Mouse (Mus musculus): Measurements from ENCODE around the gene Pspc1. TPM values are rescaled to one million over a fixed set of nuclear protein-coding genes. Genes with fewer than 3 reads are reported as not detected.
"Not testable (repeated sequence)": the region's sequence is repeated elsewhere in the genome, so short reads cannot be mapped to it uniquely, and the experiment has no call there.

The Pspc1 gene
- polyA plus RNA-seq, 1 experiment from 2014 or later = 44.7 TPM

DNA sequence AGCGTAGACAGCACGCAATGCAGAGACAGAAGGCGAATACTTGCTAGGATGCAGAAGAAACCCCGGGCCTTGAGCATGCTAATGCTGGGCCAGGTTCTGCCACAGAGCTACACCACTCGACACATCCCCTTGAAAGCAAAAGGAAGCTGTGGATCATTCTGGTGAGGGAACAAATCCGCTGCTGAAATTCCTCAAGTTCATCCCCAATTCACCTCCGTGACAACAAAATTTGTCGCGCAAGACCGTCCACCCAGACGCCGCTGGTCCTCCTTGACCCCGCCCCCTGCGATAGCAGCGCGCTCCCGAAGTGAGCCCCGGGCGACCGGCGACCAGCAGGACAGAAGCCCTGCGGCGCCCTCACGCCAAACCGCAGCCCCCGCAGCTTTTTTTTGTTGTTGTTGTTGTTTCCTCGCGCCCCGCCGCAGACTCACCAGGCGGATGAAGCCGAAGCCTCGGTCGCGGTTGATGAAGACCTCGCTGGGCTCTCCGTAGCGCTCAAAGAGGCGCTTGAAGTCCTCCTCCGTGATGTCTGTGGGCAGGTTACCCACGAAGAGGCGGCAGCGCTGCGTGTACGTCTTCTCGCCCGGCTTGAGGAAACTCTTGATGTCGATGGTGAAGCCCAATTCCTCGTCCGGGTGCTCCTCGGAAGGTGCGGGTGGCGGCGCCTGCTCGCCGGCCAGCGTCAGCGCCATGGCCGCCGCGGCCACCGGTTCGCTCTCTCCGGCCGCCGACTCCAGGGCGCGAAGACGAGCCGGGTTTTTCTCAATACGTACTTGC lies 568 bp downstream of the Pspc1 start:
- Histone ChIP-seq H3K4me3 (peak overlapping the region; percentile 79), H3K27me3 (no peaks in the 10 kb centered on the region), H3K9me3 (no peaks in the 10 kb centered on the region), H3K9ac (replicated peaks) (peak overlapping the region; percentile 82), H3K36me3 (no peaks in the 10 kb centered on the region; the same call in 1 of the 2 replicates), H3K27ac (replicated peaks) (peak overlapping the region; percentile 96), H3K4me1 (peaks cover 29% of the 10 kb centered on the region), H3K4me2 (replicated peaks) (peak overlapping the region; percentile 77)
- WGBS = under 1% methylated on average over 71 of the region's 71 CpGs
- ATAC-seq (replicated peaks) = peak; percentile 35

DNA sequence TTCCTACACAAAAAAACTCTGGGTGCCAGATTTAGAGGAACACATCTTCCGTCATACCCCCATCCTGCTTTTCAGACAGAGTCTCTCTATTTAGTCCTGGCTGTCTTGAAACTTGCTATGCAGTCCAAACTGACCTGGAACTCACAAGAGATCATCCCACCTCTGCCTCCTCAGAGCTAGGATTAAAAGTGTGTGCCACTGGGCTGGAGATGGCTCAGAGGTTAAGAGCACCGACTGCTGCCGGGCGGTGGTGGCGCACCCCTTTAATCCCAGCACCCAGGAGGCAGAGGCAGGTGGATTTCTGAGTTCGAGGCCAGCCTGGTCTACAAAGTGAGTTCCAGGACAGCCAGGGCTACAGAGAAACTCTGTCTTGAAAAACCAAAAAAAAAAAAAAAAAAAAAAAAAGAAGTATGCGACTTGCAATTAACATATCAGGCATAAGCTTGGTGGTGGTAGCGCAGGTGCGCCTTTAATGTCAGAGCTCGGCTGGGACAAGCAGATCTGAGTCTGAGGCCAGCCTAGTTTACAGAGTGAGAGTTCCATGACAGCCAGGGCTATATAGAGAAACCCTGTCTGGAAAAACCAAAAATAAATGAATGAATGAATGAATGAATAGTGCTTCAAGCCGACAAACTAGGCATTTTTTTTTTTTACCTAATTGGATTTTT lies 1.4 kb downstream of the Pspc1 start:
- WGBS = 25% methylated on average over 11 of the region's 11 CpGs
- Histone ChIP-seq H3K4me1 (peaks cover 29% of the 10 kb centered on the region), H3K4me2 (replicated peaks) (peak overlapping the region; percentile 77), H3K4me3 (peak overlapping the region; percentile 79), H3K36me3 (peaks cover 5% of the 10 kb centered on the region), H3K9me3 (no peaks in the 10 kb centered on the region), H3K27me3 (no peaks in the 10 kb centered on the region), H3K9ac (replicated peaks) (peak overlapping the region; percentile 82), H3K27ac (replicated peaks) (peak overlapping the region; percentile 96; the same call in 1 of the 2 replicates)
- ATAC-seq (replicated peaks) = no peak

DNA sequence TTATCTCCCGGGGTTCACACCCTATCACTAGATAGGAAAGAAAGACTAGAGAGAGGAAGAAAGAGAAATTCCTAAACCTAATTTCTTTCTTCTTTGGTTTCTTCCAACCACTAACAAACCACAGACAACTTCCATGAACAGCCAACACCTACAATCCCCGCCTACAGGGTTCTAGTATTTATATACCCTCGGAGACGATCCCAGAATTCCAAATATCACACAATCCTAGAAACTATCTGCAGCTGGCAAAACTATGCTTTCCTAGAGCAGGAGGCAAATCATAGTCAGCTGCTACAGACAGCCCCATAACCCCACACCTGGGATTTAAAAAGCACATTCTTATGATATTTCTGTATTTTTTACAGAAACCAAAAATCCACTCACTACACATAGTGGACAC lies 2.7 kb downstream of the Pspc1 start:
- no peak for ATAC-seq (replicated peaks)
- 78% methylated on average over 4 of the region's 4 CpGs for WGBS
- peak overlapping the region; percentile 22 for H3K4me3 ChIP-seq

DNA sequence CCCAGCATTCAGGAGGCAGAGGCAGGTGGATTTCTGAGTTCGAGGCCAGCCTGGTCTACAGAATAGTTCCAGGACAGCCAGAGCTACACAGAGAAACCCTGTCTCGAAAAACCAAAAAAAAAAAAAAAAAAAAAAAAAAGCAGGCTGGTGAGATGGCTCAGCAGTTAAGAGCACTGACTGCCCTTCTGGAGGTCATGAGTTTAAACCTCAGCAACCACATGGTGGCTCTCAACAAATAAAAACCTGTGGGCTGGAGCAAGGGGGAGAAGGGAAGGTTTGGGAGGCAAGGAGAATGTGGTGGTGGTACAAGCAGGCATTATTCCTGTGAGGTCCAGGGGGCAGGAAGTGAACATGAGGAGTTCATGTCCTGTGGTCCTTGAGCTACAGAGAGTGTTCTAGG lies 11.7 kb downstream of the Pspc1 start:
- peaks cover 29% of the 10 kb centered on the region for H3K36me3 ChIP-seq
- H3K4me3 ChIP-seq; H3K4me2 ChIP-seq (replicated peaks); ATAC-seq (replicated peaks); H3K4me1 ChIP-seq; H3K9me3 ChIP-seq; H3K27me3 ChIP-seq; H3K9ac ChIP-seq (replicated peaks); H3K27ac ChIP-seq (replicated peaks): not testable (repeated sequence)
- WGBS = 96% methylated on average over 2 of the region's 2 CpGs

More for the DNA sequence above, 2.7 kb downstream of the Pspc1 start:
- H3K9ac ChIP-seq (replicated peaks) = no peak overlapping the region
- no peak overlapping the region for H3K27ac ChIP-seq (replicated peaks)
- H3K36me3 ChIP-seq = peaks cover 11% of the 10 kb centered on the region
- H3K27me3 ChIP-seq = no peaks in the 10 kb centered on the region
- H3K9me3 ChIP-seq = no peaks in the 10 kb centered on the region
- H3K4me2 ChIP-seq (replicated peaks) = peak overlapping the region; percentile 77
- H3K4me1 ChIP-seq = peaks cover 29% of the 10 kb centered on the region

DNA sequence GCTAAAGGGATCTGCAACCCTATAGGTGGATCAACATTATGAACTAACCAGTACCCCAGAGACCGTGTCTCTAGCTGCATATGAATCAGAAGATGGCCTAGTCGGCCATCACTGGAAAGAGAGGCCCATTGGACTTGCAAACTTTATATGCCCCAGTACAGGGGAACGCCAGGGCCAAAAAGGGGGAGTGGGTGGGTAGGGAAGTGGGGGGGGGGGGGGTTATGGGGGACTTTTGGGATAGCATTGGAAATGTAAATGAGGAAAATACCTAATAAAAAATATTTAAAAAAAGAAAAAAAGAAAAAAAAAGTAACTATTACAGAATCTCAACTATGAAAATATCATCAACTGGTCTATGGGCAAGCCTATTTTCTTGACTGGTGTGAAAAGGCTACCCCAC lies 13.0 kb downstream of the Pspc1 start:
- not testable (repeated sequence) for H3K27ac ChIP-seq (replicated peaks); H3K27me3 ChIP-seq; H3K9me3 ChIP-seq; H3K4me2 ChIP-seq (replicated peaks); H3K4me3 ChIP-seq; H3K4me1 ChIP-seq; ATAC-seq (replicated peaks); H3K9ac ChIP-seq (replicated peaks)
- H3K36me3 ChIP-seq = peaks cover 37% of the 10 kb centered on the region
- WGBS = 91% methylated on average over 3 of the region's 3 CpGs

DNA sequence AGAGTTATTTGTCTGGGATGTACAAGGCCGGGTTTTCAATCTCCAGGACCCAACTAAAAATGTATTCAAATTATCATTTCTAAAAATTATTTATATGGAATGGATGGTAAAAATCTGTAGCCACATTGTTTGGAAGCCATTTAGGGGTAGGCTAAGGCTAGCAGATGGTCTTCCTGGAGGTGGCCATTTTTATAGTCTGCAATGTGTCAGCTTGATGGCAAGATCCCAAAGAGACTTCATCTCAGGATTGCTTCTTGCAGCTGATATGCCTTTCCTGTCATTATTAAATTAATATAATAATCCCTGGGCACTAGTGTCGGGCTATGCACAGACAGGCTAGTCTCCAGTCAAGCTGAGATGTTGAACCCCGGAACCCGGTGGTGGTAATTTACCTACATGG lies 26.8 kb downstream of the Pspc1 start:
- H3K27me3 ChIP-seq = no peaks in the 10 kb centered on the region
- peaks cover 44% of the 10 kb centered on the region for H3K36me3 ChIP-seq
- 87% methylated on average over 4 of the region's 4 CpGs for WGBS
- no peak for ATAC-seq (replicated peaks)
- no peak overlapping the region for H3K27ac ChIP-seq (replicated peaks)
- H3K4me1 ChIP-seq = no peaks in the 10 kb centered on the region
- H3K9me3 ChIP-seq = no peaks in the 10 kb centered on the region
- no peak overlapping the region for H3K4me2 ChIP-seq (replicated peaks)
- no peak overlapping the region for H3K4me3 ChIP-seq
- no peak overlapping the region for H3K9ac ChIP-seq (replicated peaks)

DNA sequence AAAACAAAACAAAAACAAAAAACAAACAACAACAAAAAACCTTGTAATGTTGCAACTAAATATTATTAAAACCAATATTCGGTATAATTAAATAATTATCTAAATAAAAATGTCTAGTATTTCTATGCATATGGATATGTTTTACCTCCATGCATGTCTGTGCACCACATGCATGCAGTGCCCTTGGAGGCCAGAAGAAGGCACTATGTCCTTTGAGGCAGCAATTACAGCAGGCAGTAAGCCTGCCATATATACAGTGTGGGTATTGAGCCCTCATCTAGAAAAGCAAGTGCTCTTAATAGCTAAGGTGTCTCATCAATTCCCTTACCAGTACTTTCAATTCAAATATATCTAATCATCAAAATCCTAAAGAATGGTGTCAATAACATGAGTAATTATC lies 37.9 kb downstream of the Pspc1 start:
- 97% methylated on average over 1 of the region's 1 CpGs for WGBS
- no peaks in the 10 kb centered on the region for H3K9me3 ChIP-seq
- no peak for ATAC-seq (replicated peaks)
- 0 out of 2 replicates have a peak, but pooled peaks cover 3% of the 10 kb centered on the region for H3K36me3 ChIP-seq
- no peak overlapping the region for H3K4me2 ChIP-seq (replicated peaks)
- no peak overlapping the region for H3K27ac ChIP-seq (replicated peaks)
- no peaks in the 10 kb centered on the region for H3K4me1 ChIP-seq
- H3K9ac ChIP-seq (replicated peaks) = no peak overlapping the region
- H3K4me3 ChIP-seq = no peak overlapping the region
- H3K27me3 ChIP-seq = no peaks in the 10 kb centered on the region

DNA sequence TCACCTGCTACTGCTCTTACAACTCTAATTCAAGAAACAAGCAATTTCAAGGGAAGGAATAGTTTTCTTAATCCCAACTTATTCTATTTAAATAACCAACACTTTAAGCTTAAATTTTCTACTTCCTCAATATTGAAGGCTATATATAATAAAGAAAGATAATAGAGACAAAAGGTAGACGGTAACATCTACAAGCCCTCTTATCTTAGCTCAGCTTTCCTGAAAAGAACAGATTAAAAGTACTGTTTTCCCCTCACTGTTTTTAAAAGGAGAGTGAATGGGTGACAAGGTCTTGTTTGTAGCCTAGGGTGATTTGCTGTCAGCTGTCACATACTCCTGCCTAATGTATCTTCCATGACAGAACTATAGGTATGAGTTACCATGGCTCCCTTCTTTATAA lies 51.6 kb downstream of the Pspc1 start:
- Histone ChIP-seq H3K36me3 (0 out of 2 replicates have a peak, but pooled peaks cover 5% of the 10 kb centered on the region), H3K4me1 (no peaks in the 10 kb centered on the region), H3K4me2 (replicated peaks) (no peak overlapping the region), H3K27ac (replicated peaks) (no peak overlapping the region), H3K9me3 (no peaks in the 10 kb centered on the region), H3K9ac (replicated peaks) (no peak overlapping the region), H3K27me3 (no peaks in the 10 kb centered on the region), H3K4me3 (no peak overlapping the region)
- WGBS = 87% methylated on average over 1 of the region's 1 CpGs
- ATAC-seq (replicated peaks) = no peak

DNA sequence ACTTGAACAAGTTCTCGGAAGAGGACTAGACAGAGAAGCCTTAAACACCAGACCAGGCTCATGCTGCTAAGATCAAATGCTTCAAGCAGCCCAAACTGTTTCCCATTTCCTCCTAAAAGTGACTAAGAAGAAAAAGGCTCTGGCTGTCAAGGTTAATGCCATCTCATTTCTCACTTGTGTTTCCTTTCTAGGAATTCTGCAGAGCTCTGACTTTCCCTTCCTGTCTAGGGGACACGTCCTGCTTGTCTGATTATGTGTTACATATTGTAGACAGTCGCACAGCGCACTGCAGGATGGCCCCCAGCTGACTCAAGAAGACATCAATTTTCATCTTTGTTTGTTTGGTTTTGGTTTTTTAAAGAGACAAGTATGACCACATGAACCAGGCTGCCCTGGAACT lies 72.4 kb downstream of the Pspc1 start:
- no peaks in the 10 kb centered on the region for H3K4me1 ChIP-seq
- H3K9ac ChIP-seq (replicated peaks) = no peak overlapping the region
- H3K27ac ChIP-seq (replicated peaks) = no peak overlapping the region
- H3K4me2 ChIP-seq (replicated peaks) = no peak overlapping the region
- peaks cover 4% of the 10 kb centered on the region; the same call in 1 of the 2 replicates for H3K36me3 ChIP-seq
- H3K4me3 ChIP-seq = no peak overlapping the region
- H3K27me3 ChIP-seq = no peaks in the 10 kb centered on the region
- ATAC-seq (replicated peaks) = no peak
- 92% methylated on average over 4 of the region's 4 CpGs for WGBS
- H3K9me3 ChIP-seq = no peaks in the 10 kb centered on the region

DNA sequence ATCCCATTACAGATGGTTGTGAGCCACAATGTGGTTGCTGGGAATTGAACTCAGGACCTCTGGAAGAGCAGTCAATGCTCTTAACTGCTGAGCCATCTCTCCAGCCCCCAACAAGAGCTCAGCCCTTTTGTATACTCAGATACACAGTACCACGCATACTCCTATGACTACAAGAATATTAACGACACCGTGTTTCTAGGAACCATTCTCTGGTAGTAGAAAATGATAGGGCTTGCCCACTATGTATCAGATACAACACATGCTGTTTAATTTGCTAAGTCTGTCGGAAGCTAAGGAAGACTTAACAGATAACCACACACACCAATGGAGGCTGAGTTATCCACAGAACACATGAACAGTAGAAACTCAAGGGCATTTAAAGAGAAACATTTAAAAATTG lies 75.5 kb downstream of the Pspc1 start:
- H3K4me1 ChIP-seq = no peaks in the 10 kb centered on the region
- H3K9ac ChIP-seq (replicated peaks) = no peak overlapping the region
- no peak overlapping the region for H3K4me2 ChIP-seq (replicated peaks)
- H3K36me3 ChIP-seq = peaks cover 26% of the 10 kb centered on the region
- H3K9me3 ChIP-seq = no peaks in the 10 kb centered on the region
- no peaks in the 10 kb centered on the region for H3K27me3 ChIP-seq
- H3K4me3 ChIP-seq = no peak overlapping the region
- no peak for ATAC-seq (replicated peaks)
- WGBS = 92% methylated on average over 4 of the region's 4 CpGs
- no peak overlapping the region for H3K27ac ChIP-seq (replicated peaks)

DNA sequence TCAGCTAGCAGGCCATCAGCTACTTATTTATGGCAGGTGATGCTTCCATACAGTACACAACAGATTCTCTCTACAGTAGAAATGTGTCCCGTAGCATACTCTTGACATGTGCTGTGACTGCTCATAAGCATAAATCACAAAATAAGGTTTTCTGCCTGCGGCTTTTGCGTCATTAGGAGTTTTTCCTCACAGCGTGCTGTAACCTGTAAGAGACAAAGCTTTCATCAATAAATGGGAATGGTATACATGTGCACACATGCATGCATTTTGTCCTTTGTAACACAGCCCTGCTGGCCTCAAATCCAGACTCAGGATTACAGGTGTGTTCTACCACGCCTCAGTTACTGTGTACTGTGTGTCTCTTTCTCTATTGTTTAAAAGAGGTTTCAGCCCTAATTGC lies 80.3 kb downstream of the Pspc1 start:
- Histone ChIP-seq H3K27me3 (no peaks in the 10 kb centered on the region), H3K36me3 (peaks cover 74% of the 10 kb centered on the region), H3K4me2 (replicated peaks) (no peak overlapping the region), H3K27ac (replicated peaks) (no peak overlapping the region), H3K9ac (replicated peaks) (no peak overlapping the region), H3K4me3 (no peak overlapping the region), H3K9me3 (no peaks in the 10 kb centered on the region), H3K4me1 (no peaks in the 10 kb centered on the region)
- WGBS = 90% methylated on average over 5 of the region's 5 CpGs
- no peak for ATAC-seq (replicated peaks)

DNA sequence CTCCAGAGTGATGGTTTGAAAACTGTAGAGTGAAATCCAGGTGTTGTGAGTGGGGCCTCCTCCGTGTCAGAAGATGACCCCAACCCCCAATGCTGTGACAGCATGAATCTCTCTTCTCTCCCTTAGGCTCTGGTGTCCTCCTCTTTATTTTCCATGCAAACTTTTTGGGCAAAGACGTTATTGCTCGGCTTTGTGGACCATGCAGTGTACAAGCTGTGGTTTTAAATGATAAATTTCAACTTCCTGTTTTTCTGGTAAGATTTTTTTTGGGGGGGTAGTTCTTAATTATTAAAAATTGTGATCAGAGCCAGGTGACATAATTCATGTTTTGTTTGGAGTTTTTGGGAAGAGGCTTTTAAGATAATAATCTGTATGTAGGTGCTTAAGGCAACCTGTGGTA lies 82.6 kb downstream of the Pspc1 start:
- Histone ChIP-seq H3K9ac (replicated peaks) (no peak overlapping the region), H3K4me3 (no peak overlapping the region), H3K36me3 (peaks cover 93% of the 10 kb centered on the region), H3K9me3 (no peaks in the 10 kb centered on the region), H3K4me2 (replicated peaks) (no peak overlapping the region), H3K4me1 (no peaks in the 10 kb centered on the region), H3K27me3 (no peaks in the 10 kb centered on the region), H3K27ac (replicated peaks) (no peak overlapping the region)
- ATAC-seq (replicated peaks) = no peak
- 89% methylated on average over 3 of the region's 3 CpGs for WGBS
